Mouse (Mus musculus): ENCODE measurements at regions not wholly inside any gene's neighbourhood (a gene's known extent, or its start where the extent isn't known, plus 50 kb on each side); places are given as distances from the start of the nearest gene placed in this dataset.
A peak's percentile ranks its signal among the peaks of the same experiment; 100 is the strongest.

GRCm38 (mm10) chr13:70323537-70323936 lies 313.9 kb downstream of the Ice1 start:
- no peak overlapping the region for H3K27ac ChIP-seq (ENCODE audit: low read depth)
- H3K4me2 ChIP-seq, result no peak overlapping the region
- no peak overlapping the region for H3K9ac ChIP-seq
- no peak for TF ChIP-seq CTCF (IDR thresholded peaks at IDR 0.05; ENCODE audit: low read depth)
- H3K4me1 ChIP-seq (ENCODE audit: insufficient read depth), result 0 out of 2 replicates have a peak, but pooled peaks cover 3% of the 10 kb centered on the region
- no peak for DNase-seq
- H3K9me3 ChIP-seq (ENCODE audit: low read depth, low read length), result no peaks in the 10 kb centered on the region
- no peak for ATAC-seq (ENCODE audit: insufficient read depth)
- no peak overlapping the region for H3K4me3 ChIP-seq (ENCODE audit: low read depth, low read length)
- WGBS, result 69% methylated on average over 1 of the region's 1 CpGs
- no peaks in the 10 kb centered on the region for H3K36me3 ChIP-seq (ENCODE audit: insufficient read depth)
- H3K27me3 ChIP-seq (ENCODE audit: insufficient read depth, low read length), result no peaks in the 10 kb centered on the region

GRCm38 (mm10) chr13:70336069-70336468 lies 301.4 kb downstream of the Ice1 start:
- peak overlapping the region; percentile 70; the same call in 1 of the 2 replicates for H3K27ac ChIP-seq (ENCODE audit: low read depth)
- H3K36me3 ChIP-seq (ENCODE audit: insufficient read depth), result no peaks in the 10 kb centered on the region
- ATAC-seq (ENCODE audit: insufficient read depth) (peak; percentile 95), DNase-seq (peak; percentile 92)
- no peak overlapping the region for H3K4me2 ChIP-seq
- H3K4me3 ChIP-seq (ENCODE audit: low read depth, low read length), result no peak overlapping the region
- peaks cover 15% of the 10 kb centered on the region for H3K4me1 ChIP-seq (ENCODE audit: insufficient read depth)
- no peak overlapping the region for H3K9ac ChIP-seq
- no peak for TF ChIP-seq CTCF (IDR thresholded peaks at IDR 0.05; ENCODE audit: low read depth)
- WGBS, result 23% methylated on average over 4 of the region's 4 CpGs
- H3K27me3 ChIP-seq (ENCODE audit: insufficient read depth, low read length), result no peaks in the 10 kb centered on the region
- no peaks in the 10 kb centered on the region for H3K9me3 ChIP-seq (ENCODE audit: low read depth, low read length)

- Histone ChIP-seq H3K9me3 (ENCODE audit: low read depth, low read length) (no peaks in the 10 kb centered on the region), H3K4me1 (ENCODE audit: insufficient read depth) (peaks cover 15% of the 10 kb centered on the region), H3K9ac (no peak overlapping the region), H3K4me3 (ENCODE audit: low read depth, low read length) (no peak overlapping the region), H3K27ac (ENCODE audit: low read depth) (no peak overlapping the region), H3K27me3 (ENCODE audit: insufficient read depth, low read length) (no peaks in the 10 kb centered on the region), H3K36me3 (ENCODE audit: insufficient read depth) (no peaks in the 10 kb centered on the region), H3K4me2 (no peak overlapping the region)
- ATAC-seq (ENCODE audit: insufficient read depth) (no peak), DNase-seq (no peak)
- TF ChIP-seq CTCF (IDR thresholded peaks at IDR 0.05; ENCODE audit: low read depth), result no peak
- 66% methylated on average over 3 of the region's 3 CpGs for WGBS
These were observed 297.0 kb downstream of the Ice1 start for GRCm38 (mm10) chr13:70340437-70340836.

- no peak for ATAC-seq (ENCODE audit: insufficient read depth)
- TF ChIP-seq CTCF (IDR thresholded peaks at IDR 0.05; ENCODE audit: low read depth), result no peak
- WGBS, result 100% methylated on average over 1 of the region's 1 CpGs
These were observed 294.2 kb downstream of the Ice1 start for GRCm38 (mm10) chr13:70343191-70343734.

DNA sequence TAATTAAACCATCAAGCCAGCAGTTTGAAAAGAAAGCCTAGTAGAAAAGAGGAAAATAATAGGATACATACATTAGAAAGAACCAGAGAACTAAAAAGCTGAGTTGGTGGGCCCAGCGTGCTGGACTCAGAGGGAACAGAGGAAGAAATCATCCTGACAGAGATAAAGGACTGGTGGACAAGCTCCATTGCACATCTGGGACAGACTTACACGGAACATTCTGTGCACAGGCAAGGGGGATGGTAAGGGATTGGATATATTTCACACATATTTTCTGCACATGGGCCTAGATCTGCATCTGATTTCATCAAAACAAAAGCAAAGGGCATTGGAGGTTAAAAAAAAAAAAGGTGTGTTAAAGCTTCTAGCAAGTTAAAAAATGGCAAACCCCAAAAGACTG lies 293.5 kb downstream of the Ice1 start:
- no peak overlapping the region for H3K27ac ChIP-seq (ENCODE audit: low read depth)
- H3K4me2 ChIP-seq, result no peak overlapping the region
- H3K4me3 ChIP-seq (ENCODE audit: low read depth, low read length), result no peak overlapping the region
- DNase-seq, result no peak
- H3K9ac ChIP-seq, result no peak overlapping the region
- no peaks in the 10 kb centered on the region for H3K4me1 ChIP-seq (ENCODE audit: insufficient read depth)
- H3K36me3 ChIP-seq (ENCODE audit: insufficient read depth), result no peaks in the 10 kb centered on the region
- no peak for TF ChIP-seq CTCF (IDR thresholded peaks at IDR 0.05; ENCODE audit: low read depth)
- 41% methylated on average over 2 of the region's 2 CpGs for WGBS
- ATAC-seq (ENCODE audit: insufficient read depth), result no peak
- H3K27me3 ChIP-seq (ENCODE audit: insufficient read depth, low read length), result no peaks in the 10 kb centered on the region
- H3K9me3 ChIP-seq (ENCODE audit: low read depth, low read length), result no peaks in the 10 kb centered on the region

More at GRCm38 (mm10) chr13:70343191-70343734, 294.2 kb downstream of the Ice1 start:
- H3K27ac ChIP-seq (ENCODE audit: low read depth), result no peak overlapping the region
- no peak overlapping the region for H3K4me2 ChIP-seq
- no peak overlapping the region for H3K9ac ChIP-seq
- H3K9me3 ChIP-seq (ENCODE audit: low read depth, low read length), result no peaks in the 10 kb centered on the region
- no peak for DNase-seq
- H3K4me1 ChIP-seq (ENCODE audit: insufficient read depth), result no peaks in the 10 kb centered on the region
- H3K36me3 ChIP-seq (ENCODE audit: insufficient read depth), result no peaks in the 10 kb centered on the region
- H3K27me3 ChIP-seq (ENCODE audit: insufficient read depth, low read length), result no peaks in the 10 kb centered on the region
- H3K4me3 ChIP-seq (ENCODE audit: low read depth, low read length), result no peak overlapping the region

GRCm38 (mm10) chr13:70344311-70344710 lies 293.1 kb downstream of the Ice1 start:
- H3K9ac ChIP-seq, result no peak overlapping the region
- H3K4me1 ChIP-seq (ENCODE audit: insufficient read depth), result no peaks in the 10 kb centered on the region
- TF ChIP-seq CTCF (IDR thresholded peaks at IDR 0.05; ENCODE audit: low read depth), result no peak
- H3K4me2 ChIP-seq, result no peak overlapping the region
- H3K4me3 ChIP-seq (ENCODE audit: low read depth, low read length), result no peak overlapping the region
- WGBS, result 70% methylated on average over 5 of the region's 5 CpGs
- H3K27ac ChIP-seq (ENCODE audit: low read depth), result no peak overlapping the region
- DNase-seq (no peak), ATAC-seq (ENCODE audit: insufficient read depth) (no peak)
- H3K27me3 ChIP-seq (ENCODE audit: insufficient read depth, low read length), result no peaks in the 10 kb centered on the region
- H3K9me3 ChIP-seq (ENCODE audit: low read depth, low read length), result no peaks in the 10 kb centered on the region
- H3K36me3 ChIP-seq (ENCODE audit: insufficient read depth), result no peaks in the 10 kb centered on the region

GRCm38 (mm10) chr13:70348456-70348855 lies 289.0 kb downstream of the Ice1 start:
- H3K36me3 ChIP-seq (ENCODE audit: insufficient read depth), result no peaks in the 10 kb centered on the region
- H3K4me2 ChIP-seq, result no peak overlapping the region
- peak; percentile 55 for DNase-seq
- 73% methylated on average over 4 of the region's 4 CpGs for WGBS
- no peak overlapping the region for H3K4me3 ChIP-seq (ENCODE audit: low read depth, low read length)
- ATAC-seq (ENCODE audit: insufficient read depth), result peak; percentile 30; the same call in 1 of the 2 replicates
- no peaks in the 10 kb centered on the region for H3K27me3 ChIP-seq (ENCODE audit: insufficient read depth, low read length)
- no peaks in the 10 kb centered on the region for H3K9me3 ChIP-seq (ENCODE audit: low read depth, low read length)
- no peak for TF ChIP-seq CTCF (IDR thresholded peaks at IDR 0.05; ENCODE audit: low read depth)
- no peak overlapping the region for H3K9ac ChIP-seq
- no peaks in the 10 kb centered on the region for H3K4me1 ChIP-seq (ENCODE audit: insufficient read depth)
- H3K27ac ChIP-seq (ENCODE audit: low read depth), result no peak overlapping the region
